Mouse (Mus musculus) thymus, postnatal 4 days (tissue): ENCODE data around the gene Glg1.
"Not testable (repeated sequence)": the region's sequence is repeated elsewhere in the genome, so short reads cannot be mapped to it uniquely, and the experiment has no call there.

Source experiments
- DNase-seq: peaks from one replicate; pipeline ENCODE4 v3.0.0; 2021

Gene Glg1

GRCm38 (mm10) chr8:111258631-111259407 is at the start of gene Glg1:
Glg1 (minus strand) TSS chr8:111259216.
- DNase-seq = peak; percentile 97

DNA sequence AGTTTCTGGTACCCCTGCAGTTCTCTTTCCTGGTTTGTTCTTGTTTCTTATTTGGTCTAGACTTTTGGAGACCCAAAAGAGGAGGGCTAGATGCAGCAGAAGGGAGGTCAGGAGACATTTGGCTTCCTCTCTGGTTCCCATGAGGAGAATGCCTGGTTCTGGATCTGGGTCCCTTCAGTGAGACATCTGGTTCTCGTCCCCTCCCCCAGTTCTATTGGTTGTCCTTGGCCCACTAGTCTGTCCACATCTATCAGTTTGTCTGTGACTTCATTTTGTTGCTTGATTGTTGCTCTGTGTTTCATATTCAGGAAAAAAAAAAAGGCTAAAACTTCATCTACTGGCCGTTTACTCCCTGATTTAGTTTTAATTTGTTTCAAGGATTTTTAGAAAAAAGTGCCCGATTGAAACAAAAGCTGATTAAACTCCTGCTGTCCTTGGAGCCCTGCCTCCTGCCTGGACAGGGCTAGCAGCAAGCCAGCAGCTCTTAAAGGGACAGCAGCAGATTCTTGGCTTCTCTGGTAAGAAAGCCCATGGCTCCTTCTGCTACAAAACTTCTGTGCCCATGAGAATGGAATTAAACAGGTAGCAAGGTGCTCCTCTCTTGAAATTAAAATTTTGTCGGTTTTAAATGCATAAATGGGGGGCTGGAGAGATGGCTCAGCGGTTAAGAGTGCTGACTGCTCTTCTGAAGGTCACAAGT is 46.2 kb upstream of the Glg1 start:
- DNase-seq = no peak

GRCm38 (mm10) chr8:111304359-111304758 is 45.3 kb upstream of the Glg1 start:
- DNase-seq = no peak

GRCm38 (mm10) chr8:111303076-111303803 is 44.2 kb upstream of the Glg1 start:
- not testable (repeated sequence) for DNase-seq

- DNase-seq = peak; percentile 43
These were observed 41.9 kb upstream of the Glg1 start for GRCm38 (mm10) chr8:111300597-111301546.

GRCm38 (mm10) chr8:111299821-111300568 is 41.0 kb upstream of the Glg1 start, which contains the start of gene Rfwd3:
Rfwd3 (minus strand) TSS chr8:111300222.
- peak; percentile 91 for DNase-seq

- DNase-seq = peak; percentile 82
These were observed 40.4 kb upstream of the Glg1 start for GRCm38 (mm10) chr8:111299363-111299820.

- DNase-seq = no peak
These were observed 39.0 kb upstream of the Glg1 start for GRCm38 (mm10) chr8:111298011-111298410.

DNA sequence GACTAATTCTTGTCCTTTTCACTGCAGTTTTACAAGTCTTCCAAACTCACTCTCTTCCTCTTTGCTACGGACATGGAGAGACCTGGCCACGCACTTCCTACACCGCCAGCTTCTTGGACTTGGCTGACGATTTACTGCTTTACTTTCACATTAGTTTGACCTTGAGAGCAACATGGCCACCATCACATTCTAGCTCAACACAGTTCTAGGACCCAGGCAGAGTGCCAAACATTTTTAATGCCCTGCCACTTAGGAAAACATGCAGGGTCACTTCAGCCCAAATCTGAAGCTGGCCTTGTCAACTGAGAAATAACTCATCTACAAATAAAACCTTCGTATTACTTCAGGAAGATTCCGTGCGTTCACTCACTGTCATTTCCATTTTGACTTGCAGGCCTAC is 32.7 kb upstream of the Glg1 start:
- DNase-seq = no peak

DNA sequence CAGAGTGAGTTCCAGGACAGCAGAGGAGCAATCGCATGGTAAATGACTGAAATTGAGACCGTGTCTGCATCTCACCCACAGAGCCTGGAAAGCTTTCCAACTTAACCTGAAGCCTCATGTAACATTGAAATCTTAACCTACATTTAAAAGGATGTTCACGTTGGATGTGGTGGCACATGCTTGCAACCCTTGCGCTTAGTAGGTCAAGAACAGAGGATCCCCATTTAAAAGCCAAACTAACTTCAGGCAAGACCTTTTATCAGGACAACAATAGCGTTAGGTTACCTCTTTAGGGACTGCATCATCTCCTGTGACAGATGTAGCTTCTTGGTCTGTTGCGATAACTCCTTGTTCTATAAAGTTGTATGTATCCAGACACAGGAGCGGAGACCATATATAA is 31.6 kb upstream of the Glg1 start:
- DNase-seq = no peak

DNA sequence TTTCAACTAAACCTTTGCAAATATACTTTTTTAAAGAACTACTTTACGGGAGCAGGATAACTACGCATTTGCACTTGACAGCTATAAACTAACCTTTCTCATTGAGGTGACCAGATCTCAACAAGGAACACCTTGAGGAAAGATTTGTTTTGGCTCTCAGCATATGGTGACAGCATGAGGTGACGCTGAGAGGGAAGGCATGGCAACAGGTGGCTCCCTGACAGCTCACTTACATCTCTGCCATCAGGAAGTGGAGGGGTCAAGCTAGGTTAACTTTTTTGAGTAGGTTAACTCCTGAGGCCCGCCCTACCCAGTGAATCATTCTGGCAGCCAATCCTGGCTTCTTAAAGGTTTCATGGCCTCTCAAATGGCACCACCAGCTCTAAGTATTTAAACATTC is 26.6 kb upstream of the Glg1 start:
- no peak for DNase-seq

DNA sequence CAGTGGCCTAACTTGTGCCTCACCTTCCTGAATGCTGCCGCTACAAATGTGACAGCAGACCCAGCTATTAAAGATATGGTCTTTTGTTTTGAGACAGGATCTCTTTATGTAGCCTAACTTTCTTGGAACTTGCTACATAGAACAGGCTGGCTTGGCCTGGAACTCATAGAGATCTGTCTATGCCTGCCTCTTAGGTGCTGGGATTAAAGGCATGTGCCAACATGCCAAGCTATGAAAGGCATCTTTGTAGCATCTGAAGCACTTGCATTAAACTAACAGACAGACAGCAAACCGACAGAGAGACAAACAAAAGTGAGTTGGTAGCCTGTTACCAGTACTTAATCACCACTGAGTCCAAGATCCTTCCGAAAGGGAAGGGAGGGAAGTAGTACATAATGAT is 23.1 kb upstream of the Glg1 start:
- no peak for DNase-seq

GRCm38 (mm10) chr8:111268277-111268676 is 9.3 kb upstream of the Glg1 start:
- peak; percentile 14 for DNase-seq

GRCm38 (mm10) chr8:111266161-111266560 is 7.1 kb upstream of the Glg1 start:
- not testable (repeated sequence) for DNase-seq

DNA sequence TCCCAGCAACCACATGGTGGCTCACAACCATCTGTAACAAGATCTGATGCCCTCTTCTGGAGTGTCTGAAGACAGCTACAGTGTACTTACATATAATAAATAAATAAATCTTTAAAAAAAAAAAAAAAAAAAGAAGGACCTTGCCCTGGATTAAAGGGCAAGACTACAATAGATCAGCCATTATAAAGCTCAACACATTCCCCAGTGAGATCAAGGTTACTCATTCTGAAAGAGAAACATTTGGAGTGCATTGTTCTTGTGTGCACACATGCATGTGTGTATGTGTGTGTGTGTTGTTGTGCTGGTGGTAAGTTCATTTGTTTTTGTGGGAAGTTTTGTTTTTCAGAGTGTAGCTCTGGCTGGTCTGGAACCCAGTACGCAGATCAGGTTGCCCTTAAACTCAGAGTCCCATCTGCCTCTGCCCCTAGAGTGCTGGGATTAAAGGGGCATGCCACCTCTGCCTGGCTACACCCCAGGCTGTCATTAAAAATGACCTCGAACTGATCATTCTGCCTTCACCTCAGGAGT is 5.7 kb upstream of the Glg1 start:
- no peak for DNase-seq

DNA sequence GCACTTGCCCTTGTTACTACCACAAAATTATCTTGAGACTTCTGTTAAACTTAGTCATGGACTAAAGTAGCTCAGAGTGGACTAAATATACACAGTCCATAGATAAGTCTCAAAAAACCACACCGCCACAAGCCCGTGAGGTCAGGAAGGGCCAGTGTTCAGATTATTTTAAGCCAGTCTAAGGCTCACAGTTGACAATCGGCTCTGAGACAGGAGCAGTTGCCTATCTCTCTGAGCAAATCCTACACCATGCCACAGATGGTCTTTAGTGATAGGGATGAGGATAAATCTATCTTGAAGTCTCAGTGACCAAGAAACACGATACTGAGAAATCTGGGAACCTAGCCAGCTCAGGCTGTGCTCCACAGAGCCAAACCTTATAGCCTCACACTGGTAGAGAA is 3.0 kb upstream of the Glg1 start:
- DNase-seq = no peak

GRCm38 (mm10) chr8:111260251-111260650 is 1.2 kb upstream of the Glg1 start:
- DNase-seq = peak; percentile 8

DNA sequence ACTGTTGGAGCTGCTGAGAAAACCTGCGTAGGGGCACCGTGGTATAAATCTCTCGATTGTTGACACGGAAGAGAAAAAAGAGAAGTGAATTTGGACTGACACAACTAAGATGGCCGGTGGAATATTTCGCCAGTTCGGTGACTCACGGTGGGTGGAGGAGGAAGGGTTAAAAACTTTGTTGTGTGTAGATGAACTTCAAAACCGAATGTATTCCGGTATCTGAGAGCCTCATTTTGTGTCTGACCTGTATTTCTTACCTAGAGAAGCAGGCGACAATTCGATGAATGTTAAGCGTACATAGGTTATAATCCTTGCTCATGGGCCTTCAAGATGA is 359 bp upstream of the Glg1 start:
- DNase-seq = no peak

DNA sequence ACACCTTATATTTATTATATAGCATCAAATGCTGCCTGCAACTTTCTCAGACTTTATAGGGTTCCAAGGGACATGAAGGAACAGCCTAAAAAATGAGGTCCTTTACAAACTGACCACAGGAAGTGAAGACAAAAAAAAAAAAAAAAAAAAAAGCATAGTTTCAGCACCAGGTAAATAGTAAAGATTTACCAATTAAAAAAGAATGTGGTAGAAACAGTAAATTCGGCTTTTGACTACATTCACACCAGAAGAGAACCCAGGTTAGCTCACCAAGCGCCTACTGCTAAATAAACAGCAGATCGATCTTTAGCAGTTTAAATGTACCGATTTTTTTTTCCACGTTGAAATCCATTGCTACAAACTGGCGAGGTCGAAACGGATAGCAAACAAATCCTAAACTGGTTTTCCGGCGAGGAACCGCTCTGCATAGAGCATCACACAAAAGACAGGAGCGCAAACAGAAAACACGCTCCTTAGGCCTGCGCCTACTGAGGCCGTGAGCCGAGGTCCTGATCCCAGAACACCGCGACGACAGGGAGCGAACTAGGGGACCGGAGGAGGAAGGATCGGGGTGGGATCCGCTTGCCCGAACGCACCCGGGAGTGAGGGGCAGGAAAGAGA is 896 bp downstream of the Glg1 start:
- DNase-seq = no peak

DNA sequence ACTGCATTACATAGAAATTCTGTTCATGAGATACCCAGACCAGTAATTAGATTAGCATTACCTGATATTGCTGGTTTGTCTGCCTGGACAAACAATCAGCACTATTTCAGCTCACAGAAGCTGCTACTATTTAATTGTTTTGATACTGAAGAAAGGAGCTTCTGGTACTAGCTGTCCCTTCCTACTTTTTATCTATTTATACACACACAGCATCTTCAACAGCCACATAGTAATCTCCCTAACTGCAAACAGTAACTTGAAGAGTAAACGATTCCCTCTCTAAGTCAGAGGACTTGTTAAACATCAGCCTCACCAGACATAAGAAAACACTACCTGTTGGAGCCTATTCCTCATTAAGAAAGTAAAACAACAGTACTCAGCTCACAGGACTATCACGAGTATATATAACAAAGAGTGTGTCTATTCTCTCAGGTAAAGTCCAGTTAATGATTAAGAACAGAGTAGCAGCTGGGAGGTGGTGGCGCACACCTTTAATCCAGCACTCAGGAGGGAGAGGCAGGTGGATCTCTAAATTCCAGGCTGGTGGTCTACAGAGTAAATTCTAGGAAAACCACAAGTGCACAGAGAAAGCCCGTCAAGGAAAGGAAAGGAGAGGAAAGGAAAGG is 6.4 kb downstream of the Glg1 start:
- no peak for DNase-seq

DNA sequence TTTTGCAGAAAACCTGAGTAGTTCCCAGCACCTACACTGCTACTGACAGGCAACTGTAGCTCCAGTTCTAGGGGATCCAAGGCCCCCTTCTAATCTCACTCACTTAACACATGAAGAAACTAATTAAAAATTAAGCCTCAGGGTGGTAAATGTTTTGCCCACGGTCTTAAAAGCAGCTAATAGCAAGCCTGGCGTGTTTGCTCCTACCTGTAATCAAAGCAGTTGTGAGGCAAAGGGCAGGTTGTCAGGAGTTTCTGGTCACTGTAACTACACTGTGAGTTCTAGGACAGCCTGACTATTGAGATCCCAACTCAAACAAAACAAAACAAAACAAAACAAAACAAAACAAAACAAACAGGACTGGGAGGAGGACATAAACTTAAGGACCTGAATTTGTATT is 8.9 kb downstream of the Glg1 start:
- no peak for DNase-seq
